Mouse (Mus musculus) cerebellum, adult 18-20 months (tissue): ENCODE measurements around the gene Mospd1.
A peak's percentile ranks its signal among the peaks of the same experiment; 100 is the strongest.

Source experiments
- DNase-seq, 2 experiments: peaks; one replicate each; pipeline ENCODE4 v3.0.0; 2021

Gene Mospd1

GRCm38 (mm10) chrX:53370366-53370740, at the start of gene Mospd1:
Gene Mospd1, minus strand, starts transcription at chrX:53370502.
- DNase-seq: peak; percentile 78 to 88

- DNase-seq: no peak
Measured at GRCm38 (mm10) chrX:53386362-53386761, 16.1 kb upstream of the Mospd1 start.

- no peak for DNase-seq
Measured at GRCm38 (mm10) chrX:53383122-53383521, 12.8 kb upstream of the Mospd1 start.

GRCm38 (mm10) chrX:53369534-53370365, 552 bp downstream of the Mospd1 start:
- peak; percentile 16 to 18 for DNase-seq

GRCm38 (mm10) chrX:53364668-53365383, 5.5 kb downstream of the Mospd1 start:
- DNase-seq: no peak

GRCm38 (mm10) chrX:53348374-53348773, 21.9 kb downstream of the Mospd1 start:
- no peak for DNase-seq

- DNase-seq: peak; percentile 37 to 44
Measured at GRCm38 (mm10) chrX:53341531-53341930, 28.8 kb downstream of the Mospd1 start.

GRCm38 (mm10) chrX:53337355-53337754, 32.9 kb downstream of the Mospd1 start:
- no peak for DNase-seq

GRCm38 (mm10) chrX:53330396-53330795, 39.9 kb downstream of the Mospd1 start:
- no peak for DNase-seq

GRCm38 (mm10) chrX:53321111-53321510, 49.2 kb downstream of the Mospd1 start:
- no peak for DNase-seq

GRCm38 (mm10) chrX:53320564-53320963, 49.7 kb downstream of the Mospd1 start:
- DNase-seq: no peak
